Mouse (Mus musculus) T-cell, adult 2 months (primary cell): ENCODE measurements around the gene Mid1.
"Not testable (repeated sequence)": the region's sequence is repeated elsewhere in the genome, so short reads cannot be mapped to it uniquely, and the experiment has no call there.

Experiments
- DNase-seq: peaks from one replicate; pipeline ENCODE4 v3.0.0; 2022; ENCODE audit warnings: low spot score

Mid1 gene

DNA sequence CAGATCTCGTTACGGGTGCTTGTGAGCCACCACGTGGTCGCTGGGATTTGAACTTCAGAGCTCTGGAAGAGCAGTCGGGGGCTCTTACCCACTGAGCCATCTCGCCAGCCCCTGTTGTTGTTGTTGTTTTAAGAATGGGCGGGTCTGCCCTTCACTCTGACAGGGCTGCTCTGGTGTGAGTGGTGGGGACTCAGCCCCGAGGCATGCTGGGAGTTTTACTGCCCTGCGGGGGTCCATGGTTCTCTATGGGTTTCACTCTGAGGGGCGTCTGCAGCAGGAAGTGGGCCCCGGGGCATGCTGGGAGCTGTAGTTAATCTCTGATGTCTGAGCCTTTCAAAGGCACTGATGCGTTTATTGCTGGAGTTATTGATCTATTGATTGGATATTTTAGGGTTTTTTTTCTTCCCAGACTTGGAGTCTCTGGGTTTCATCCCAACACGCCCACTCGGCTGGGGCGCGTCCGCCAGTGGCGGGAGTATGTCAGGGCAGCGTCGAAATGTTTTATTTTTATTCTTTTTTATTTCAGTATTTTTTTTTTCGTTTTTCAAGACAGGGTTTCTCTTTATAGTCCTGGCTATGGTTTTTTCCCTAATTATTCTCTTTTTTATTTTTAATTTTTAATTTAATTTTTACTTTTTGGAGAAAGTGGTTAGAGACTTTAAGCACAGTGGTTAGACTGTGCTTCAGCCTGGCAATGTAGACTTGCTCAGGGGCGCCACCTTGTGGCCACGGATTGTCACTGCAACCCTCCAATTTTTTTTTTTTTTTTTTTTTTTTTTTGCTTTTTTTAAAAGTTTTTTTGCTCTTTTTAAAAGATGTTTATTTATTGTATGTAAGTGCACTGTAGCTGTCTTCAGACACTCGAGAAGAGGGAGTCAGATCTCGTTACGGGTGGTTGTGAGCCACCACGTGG lies 332.6 kb downstream of the Mid1 start:
- peak; percentile 92 for DNase-seq

DNA sequence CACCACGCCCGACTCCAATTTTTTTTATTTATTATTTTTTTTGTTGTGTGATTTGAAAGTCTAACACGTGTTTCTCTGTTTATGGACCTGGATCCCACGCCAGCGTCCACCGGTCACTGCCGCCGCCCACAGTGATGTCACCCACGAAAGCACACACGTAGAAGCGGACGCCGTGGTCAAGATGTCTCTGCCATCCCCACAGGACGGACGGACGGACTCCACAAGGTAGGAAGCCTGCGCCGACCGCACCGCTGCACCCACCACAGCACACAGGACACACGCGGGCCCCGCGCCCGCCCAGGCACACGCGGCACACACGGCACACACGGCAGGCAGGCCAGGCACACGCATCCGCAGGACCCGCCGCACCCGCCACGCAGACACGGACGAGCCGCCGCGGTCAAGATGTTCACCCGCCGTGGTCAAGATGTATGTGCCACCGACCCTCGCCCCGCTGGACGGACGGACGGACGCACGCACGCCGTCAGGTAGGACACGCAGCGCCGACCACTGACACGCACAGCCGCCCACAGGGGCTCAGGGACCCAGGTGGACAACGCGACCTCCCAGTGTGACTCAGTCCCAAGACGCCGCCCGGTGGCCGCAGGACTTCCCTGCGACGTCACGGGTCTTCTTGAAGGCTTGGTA lies 333.7 kb downstream of the Mid1 start:
- DNase-seq: peak; percentile 62

DNA sequence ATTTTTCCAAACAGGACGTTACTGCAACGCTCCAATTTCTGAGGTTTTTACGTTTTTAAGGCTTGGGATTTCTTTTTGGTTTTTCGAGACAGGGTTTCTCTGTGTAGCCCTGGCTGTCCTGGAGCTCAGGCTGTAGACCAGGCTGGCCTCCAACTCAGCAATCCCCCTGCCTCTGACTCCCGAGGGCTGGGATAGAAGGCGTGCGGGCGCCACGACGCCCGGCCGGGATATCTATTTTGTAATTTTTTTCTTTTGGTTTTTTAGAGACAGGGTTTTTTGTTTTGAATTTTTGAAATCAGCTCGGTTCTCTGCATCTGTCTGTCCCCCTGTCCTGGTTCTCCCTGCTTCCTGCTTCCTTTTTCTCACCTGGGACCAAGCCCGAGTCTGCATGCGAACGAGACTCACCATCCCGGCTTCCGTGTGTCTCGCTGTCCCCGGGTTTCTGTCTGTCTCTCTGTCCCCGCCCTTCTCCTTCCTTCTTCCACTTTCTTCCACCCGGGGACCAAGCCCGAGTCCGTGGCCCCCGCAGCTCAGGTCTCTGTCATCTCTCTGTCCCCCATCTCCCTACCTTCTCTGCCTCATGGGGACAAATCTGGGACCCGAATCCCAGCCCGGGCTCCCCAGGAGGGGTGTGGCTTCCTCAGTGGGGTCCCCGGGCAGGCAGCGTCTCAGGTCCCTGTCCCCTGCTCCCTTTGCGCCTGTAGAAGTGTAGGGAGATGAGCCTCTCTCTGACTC lies 334.4 kb downstream of the Mid1 start:
- peak; percentile 38 for DNase-seq

DNA sequence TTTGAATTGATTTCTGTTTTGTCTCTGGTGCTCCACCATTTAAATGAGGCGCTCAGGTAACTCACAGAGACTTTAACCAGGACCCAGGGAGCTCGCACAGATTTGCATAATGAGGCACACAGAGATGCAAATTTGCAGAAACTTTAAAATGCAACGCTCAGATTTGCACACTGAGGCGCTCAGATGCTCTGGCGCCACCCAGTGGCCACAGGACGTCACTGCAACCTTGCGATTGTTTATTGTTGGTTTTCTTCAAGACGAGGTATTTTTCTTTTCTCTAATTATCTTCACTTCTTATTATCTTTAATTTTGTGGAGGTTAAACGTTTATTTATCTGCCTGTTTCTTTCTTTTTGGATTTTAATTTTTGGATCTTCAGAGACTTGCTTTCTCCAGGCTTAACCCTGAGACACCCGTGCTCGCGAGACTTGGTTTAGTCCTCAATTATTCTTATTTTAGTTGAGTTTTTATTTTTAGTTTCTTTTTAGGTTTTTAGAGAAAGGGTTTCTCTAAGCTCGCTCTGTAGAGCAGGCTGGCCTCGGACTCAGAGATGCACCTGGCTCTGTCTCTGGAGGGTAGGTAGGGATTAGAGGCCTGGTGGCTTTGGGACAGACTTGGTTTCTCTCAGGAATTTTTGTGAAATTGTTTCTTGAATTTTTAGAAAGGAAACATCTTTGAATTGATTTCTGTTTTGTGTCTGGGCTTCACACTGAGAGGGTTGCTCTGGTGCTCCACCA lies 335.1 kb downstream of the Mid1 start:
- peak; percentile 99 for DNase-seq

DNA sequence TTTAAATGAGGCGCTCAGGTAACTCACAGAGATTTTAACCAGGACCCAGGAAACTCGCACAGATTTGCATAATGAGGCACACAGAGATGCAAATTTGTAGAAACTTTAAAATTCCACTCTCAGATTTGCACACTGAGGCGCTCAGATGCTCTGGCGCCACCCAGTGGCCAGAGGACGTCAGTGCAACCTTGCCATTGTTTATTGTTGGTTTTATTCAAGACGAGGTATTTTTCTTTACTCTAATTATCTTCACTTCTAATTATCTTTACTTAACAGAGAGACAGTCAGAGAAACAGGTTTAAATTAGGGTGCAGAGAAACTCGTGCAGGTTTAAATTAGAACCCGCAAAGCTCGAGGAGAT lies 335.7 kb downstream of the Mid1 start:
- peak; percentile 93 for DNase-seq

DNA sequence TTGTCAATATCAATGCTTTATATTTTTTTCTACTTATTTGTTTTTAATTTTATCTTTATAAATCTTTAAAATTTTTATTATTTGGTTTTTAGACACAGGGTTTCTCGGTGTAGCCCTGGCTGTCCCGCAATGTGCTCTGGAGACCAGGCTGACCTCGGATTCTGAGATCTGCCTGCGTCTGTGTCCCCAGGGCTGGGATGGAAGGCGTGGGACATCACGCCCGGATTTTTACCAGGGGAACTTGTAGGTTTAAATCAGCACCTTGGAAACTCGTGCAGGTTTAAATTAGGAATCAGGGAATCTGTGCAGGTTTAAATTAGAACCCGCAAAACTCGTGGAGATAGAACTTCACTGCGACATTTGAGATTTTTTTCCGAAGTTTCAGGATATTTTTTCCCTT lies 336.2 kb downstream of the Mid1 start:
- DNase-seq: not testable (repeated sequence)

DNA sequence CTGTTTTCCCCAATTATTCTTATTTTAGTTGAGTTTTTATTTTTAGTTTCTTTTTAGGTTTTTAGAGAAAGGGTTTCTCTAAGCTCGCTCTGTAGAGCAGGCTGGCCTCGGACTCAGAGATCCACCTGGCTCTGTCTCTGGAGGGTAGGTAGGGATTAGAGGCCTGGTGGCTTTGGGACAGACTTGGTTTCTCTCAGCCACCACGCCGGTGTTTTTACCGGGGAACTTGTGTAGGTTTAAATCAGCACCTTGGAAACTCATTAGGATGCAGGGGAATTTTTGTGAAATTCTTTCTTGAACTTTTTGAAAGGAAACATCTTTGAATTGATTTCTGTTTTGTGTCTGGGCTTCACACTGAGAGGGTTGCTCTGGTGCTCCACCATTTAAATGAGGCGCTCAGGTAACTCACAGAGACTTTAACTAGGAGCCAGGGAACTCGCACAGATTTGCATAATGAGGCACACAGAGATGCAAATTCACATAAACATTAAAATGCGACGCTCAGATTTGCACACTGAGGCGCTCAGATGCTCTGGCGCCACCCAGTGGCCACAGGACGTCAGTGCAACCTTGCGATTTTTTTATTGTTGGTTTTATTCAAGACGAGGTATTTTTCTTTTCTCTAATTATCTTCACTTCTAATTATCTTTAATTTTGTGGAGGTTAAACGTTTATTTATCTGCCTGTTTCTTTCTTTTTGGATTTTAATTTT lies 336.9 kb downstream of the Mid1 start:
- DNase-seq: peak; percentile 80
